Mouse (Mus musculus) C2C12 (cell line): ENCODE measurements around the gene Ankrd12.

Source experiments
- CTCF ChIP-seq: IDR thresholded peaks from one replicate; pipeline ENCODE4 v1.5.1; 2011; ENCODE audit not compliant: control insufficient read depth, insufficient read depth, insufficient read length
- MYOD1 ChIP-seq: IDR thresholded peaks from one replicate; pipeline ENCODE4 v1.6.1; 2011; ENCODE audit warnings: low read depth; ENCODE audit not compliant: control insufficient read depth, insufficient read length

DNA sequence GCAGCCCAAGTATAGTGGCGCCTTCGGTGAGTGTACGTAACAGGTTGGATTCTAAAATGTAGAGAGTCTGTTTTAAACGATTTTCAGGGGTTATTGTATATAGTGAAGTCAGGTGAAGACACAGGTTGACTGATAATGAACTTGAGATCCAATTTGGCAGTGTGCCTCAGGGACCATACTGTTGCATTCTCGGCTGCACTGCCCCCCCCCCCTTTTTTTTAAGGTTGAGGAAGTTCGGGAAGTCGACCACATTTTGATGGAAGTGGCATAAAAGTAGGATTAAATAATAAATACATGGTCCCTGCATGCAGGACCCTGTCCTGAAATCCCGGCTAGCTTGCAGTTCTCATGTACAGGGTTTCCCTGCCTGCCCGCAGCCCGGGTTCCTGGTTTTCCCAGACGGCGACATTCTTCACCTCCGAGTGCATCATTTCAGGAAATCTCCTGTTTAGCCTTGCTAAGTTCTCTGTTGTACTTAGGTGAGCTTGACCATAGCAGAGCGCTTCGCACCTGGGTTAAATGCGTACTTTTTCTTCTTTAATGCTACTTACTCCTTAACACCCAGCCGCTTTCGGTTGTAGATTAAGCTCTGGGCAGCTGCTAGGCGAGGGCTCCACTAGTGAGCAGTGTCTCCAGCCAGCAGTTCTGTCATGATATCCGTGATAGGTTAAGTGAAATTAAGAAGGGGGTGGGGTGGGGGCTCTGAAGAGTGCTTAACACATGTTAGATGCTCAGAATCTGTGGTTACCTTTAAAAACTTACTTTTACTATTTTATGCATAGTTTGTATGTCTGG lies 47.1 kb upstream of the Ankrd12 start:
- TF ChIP-seq CTCF (no peak), MYOD1 (no peak)
